Mouse (Mus musculus) midbrain, postnatal 0 days (tissue): ENCODE data around the gene Stat5b. TPM values are rescaled to one million over a fixed set of nuclear protein-coding genes. Genes with fewer than 3 reads are reported as not detected.

Source experiments
- ATAC-seq: fragments of 200-750 bp; cut with Nextera tagmentation; 2 replicates; pipeline ENCODE4 v1.8.0; 2017; ENCODE audit warnings: moderate number of reproducible peaks, mild to moderate bottlenecking, moderate TSS enrichment, moderate library complexity; ENCODE audit not compliant: low FRiP score
- DNase-seq: peaks from one replicate; pipeline ENCODE4 v3.0.0-alpha.2; 2015; ENCODE audit warnings: low spot score
- H3K27ac ChIP-seq: fragments of 300-500 bp; sonication (generic); 2 replicates; pipeline ENCODE4 v1.5.1; 2014; ENCODE audit warnings: low read depth, mild to moderate bottlenecking, low read length, mixed read lengths
- H3K27me3 ChIP-seq: fragments of 300-500 bp; sonication (generic); 2 replicates; pipeline ENCODE4 v1.6.1; 2014; ENCODE audit warnings: low read length, control low read depth, mixed read lengths; ENCODE audit not compliant: insufficient read depth
- H3K36me3 ChIP-seq: fragments of 300-500 bp; sonication (generic); 2 replicates; pipeline ENCODE4 v1.6.1; 2014; ENCODE audit warnings: low read length, control low read depth, mixed read lengths; ENCODE audit not compliant: insufficient read depth
- H3K4me1 ChIP-seq: fragments of 300-500 bp; sonication (generic); 2 replicates; pipeline ENCODE4 v1.6.1; 2014; ENCODE audit warnings: mild to moderate bottlenecking, control low read depth, antibody characterized with exemption, low read length, mixed read lengths; ENCODE audit not compliant: insufficient read depth
- H3K4me2 ChIP-seq: fragments of 300-500 bp; sonication (generic); 2 replicates; pipeline ENCODE4 v1.6.1; 2014; ENCODE audit warnings: low read depth, mild to moderate bottlenecking, low read length, mixed read lengths; ENCODE audit not compliant: poor library complexity, severe bottlenecking
- H3K4me3 ChIP-seq: fragments of 300-500 bp; sonication (generic); 2 replicates; pipeline ENCODE4 v1.5.1; 2014; ENCODE audit warnings: low read depth, mild to moderate bottlenecking, low read length, moderate library complexity
- H3K9ac ChIP-seq: fragments of 300-500 bp; sonication (generic); replicated peaks from 2 replicates; pipeline ENCODE4 v1.6.1; 2014; ENCODE audit warnings: mild to moderate bottlenecking, low read length, moderate library complexity, mixed read lengths; ENCODE audit not compliant: poor library complexity, severe bottlenecking
- H3K9me3 ChIP-seq: fragments of 300-500 bp; sonication (generic); 2 replicates; pipeline ENCODE4 v1.6.1; 2016; ENCODE audit warnings: low read length, control low read depth
- CTCF ChIP-seq: IDR thresholded peaks from 2 replicates; pipeline ENCODE4 v1.5.1; 2016; ENCODE audit warnings: antibody characterized with exemption, mild to moderate bottlenecking
- whole genome bisulfite sequencing: fragments of 180-500 bp; shearing (Covaris S2); extraction: QIAGEN DNeasy Blood & Tissue Kit; methylation state at CpG from one replicate; pipeline ENCODE4 v1.1.7; 2014; 5-methylcytosine and 5-hydroxymethylcytosine counted together
- polyA plus RNA-seq: library from polyadenylated mRNA; unstranded; fragments of >200 nt; fragmentation: Nextera tagmentation; extraction: Ambion mirVana; gene quantifications from 2 replicates; pipeline ENCODE4 v1.2.1, GENCODE M21; 2015
- total RNA-seq: library from RNA; depleted of rRNA; stranded (reverse); fragments of >200 nt; gene quantifications from 2 replicates; pipeline ENCODE4 v1.2.3, GENCODE M21; 2014

Gene Stat5b
- total and polyA plus RNA-seq, 2 experiments from 2014 or later: 15.7 to 22.5 TPM

DNA sequence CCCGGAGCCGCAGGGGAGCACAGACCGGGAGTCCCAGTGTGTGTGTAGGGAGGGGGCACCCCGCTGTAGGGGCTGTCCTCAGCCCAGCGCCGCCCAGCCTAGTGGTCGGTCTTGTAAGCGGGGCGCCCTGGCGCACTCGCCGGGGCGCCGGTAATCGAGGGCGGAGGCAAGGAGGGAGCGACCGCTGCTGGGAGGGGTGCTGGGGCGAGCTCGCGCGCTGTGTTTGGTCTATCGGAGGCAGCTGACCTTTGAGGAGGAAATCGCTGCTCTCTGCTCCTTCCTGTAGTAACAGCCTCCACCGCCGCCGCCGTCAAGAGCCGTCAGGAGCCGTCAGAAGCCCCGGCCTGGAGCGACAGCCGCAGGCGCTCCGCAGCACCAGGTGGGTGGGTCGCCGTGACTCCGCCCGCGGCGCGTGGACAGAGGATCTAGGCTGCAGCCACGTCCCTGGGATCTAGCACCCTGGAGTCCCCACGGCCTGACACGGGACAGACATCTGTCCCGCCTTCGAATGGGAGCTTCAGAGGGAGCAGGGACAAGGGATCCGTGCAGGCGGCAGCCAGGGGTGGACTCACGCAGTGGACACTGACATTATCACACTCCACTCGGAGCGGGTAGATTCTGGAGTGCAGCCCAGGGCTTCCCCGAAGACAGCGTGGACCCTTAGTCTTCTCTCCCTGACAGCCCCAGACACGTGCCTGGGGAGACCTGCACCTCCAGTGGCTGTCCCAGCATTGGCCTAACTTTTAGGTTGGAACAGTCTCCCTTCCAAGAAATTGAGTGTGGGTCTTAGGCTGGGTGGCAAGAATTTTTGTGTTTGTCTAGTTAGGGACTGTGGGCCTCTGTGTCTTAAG, 9.9 kb upstream of the Stat5b start:
- WGBS: 2% methylated on average over 51 of the region's 55 CpGs
- Histone ChIP-seq H3K4me2 (peak overlapping the region; percentile 53), H3K27me3 (peaks cover 8% of the 10 kb centered on the region; the same call in 1 of the 2 replicates)

GRCm38 (mm10) chr11:100859579-100860075, 9.1 kb upstream of the Stat5b start:
- no peak overlapping the region for H3K27ac ChIP-seq
- H3K9ac ChIP-seq: no peak overlapping the region
- H3K4me1 ChIP-seq: no peaks in the 10 kb centered on the region
- no peaks in the 10 kb centered on the region for H3K36me3 ChIP-seq
- no peaks in the 10 kb centered on the region for H3K9me3 ChIP-seq
- TF ChIP-seq CTCF: no peak
- 66% methylated on average over 6 of the region's 6 CpGs for WGBS
- ATAC-seq (no peak), DNase-seq (no peak)
- peak overlapping the region; percentile 53 for H3K4me2 ChIP-seq
- H3K27me3 ChIP-seq: peaks cover 8% of the 10 kb centered on the region; the same call in 1 of the 2 replicates
- peak overlapping the region; percentile 41 for H3K4me3 ChIP-seq

More for the DNA sequence above, 9.9 kb upstream of the Stat5b start:
- Histone ChIP-seq H3K27ac (no peak overlapping the region), H3K36me3 (no peaks in the 10 kb centered on the region; the same call in 1 of the 2 replicates), H3K9ac (peak overlapping the region; percentile 37; the same call in 1 of the 2 replicates), H3K9me3 (no peaks in the 10 kb centered on the region), H3K4me3 (peak overlapping the region; percentile 41), H3K4me1 (no peaks in the 10 kb centered on the region)
- TF ChIP-seq CTCF: peak; percentile 14; the same call in 1 of the 2 replicates
- DNase-seq (peak; percentile 54), ATAC-seq (peak; percentile 88)

- DNase-seq (peak; percentile 78), ATAC-seq (no peak)
- H3K4me3 ChIP-seq: peak within 1 kb of the TSS; percentile 41
- no peaks in the 10 kb centered on the region for H3K4me1 ChIP-seq
- no peak for TF ChIP-seq CTCF
- H3K4me2 ChIP-seq: peak within 1 kb of the TSS; percentile 53
- H3K36me3 ChIP-seq: no peaks in the 10 kb centered on the region
- no peaks in the 10 kb centered on the region for H3K9me3 ChIP-seq
- peak within 1 kb of the TSS; percentile 37; the same call in 1 of the 2 replicates for H3K9ac ChIP-seq
- 55% methylated on average over 9 of the region's 9 CpGs for WGBS
- no peak within 1 kb of the TSS for H3K27ac ChIP-seq
- H3K27me3 ChIP-seq: peaks cover 8% of the 10 kb centered on the region; the same call in 1 of the 2 replicates
These were observed 8.5 kb upstream of the Stat5b start, which contains the start of gene Stat5a for GRCm38 (mm10) chr11:100858935-100859578. Stat5a (plus strand) TSS chr11:100859351.

- TF ChIP-seq CTCF: no peak
- no peak for DNase-seq
- WGBS: 68% methylated on average over 6 of the region's 6 CpGs
- Histone ChIP-seq H3K4me3 (no peak overlapping the region), H3K36me3 (no peaks in the 10 kb centered on the region), H3K27ac (no peak overlapping the region), H3K4me1 (no peaks in the 10 kb centered on the region), H3K27me3 (peaks cover 11% of the 10 kb centered on the region; the same call in 1 of the 2 replicates), H3K4me2 (no peak overlapping the region), H3K9me3 (no peaks in the 10 kb centered on the region), H3K9ac (no peak overlapping the region)
- ATAC-seq: no peak
These were observed 7.4 kb upstream of the Stat5b start for GRCm38 (mm10) chr11:100857960-100858359.

DNA sequence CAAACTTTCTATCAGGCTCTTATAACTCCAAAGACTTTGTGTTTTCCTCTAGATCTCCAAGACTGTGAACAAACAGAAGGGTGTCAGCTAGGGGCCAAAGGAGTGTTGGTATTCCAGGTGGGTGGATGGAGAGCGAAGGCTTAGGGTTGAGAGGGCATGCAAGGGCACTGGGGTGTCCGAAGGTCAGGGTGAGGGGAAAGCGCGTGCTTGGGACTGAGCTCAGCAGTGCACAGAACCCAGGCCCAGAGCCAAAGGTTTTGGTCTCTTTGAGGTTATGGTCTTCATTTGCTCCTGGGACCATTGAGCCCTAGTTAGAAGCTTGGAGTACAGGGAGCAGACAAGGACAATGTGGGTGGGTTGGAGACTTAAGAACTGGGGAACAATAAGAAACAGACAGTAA, 4.7 kb upstream of the Stat5b start:
- no peaks in the 10 kb centered on the region for H3K36me3 ChIP-seq
- DNase-seq (no peak), ATAC-seq (no peak)
- no peak overlapping the region for H3K27ac ChIP-seq
- H3K9me3 ChIP-seq: no peaks in the 10 kb centered on the region
- H3K4me3 ChIP-seq: no peak overlapping the region
- no peak for TF ChIP-seq CTCF
- peaks cover 7% of the 10 kb centered on the region for H3K4me1 ChIP-seq
- peaks cover 7% of the 10 kb centered on the region; the same call in 1 of the 2 replicates for H3K27me3 ChIP-seq
- H3K9ac ChIP-seq: no peak overlapping the region
- no peak overlapping the region for H3K4me2 ChIP-seq
- WGBS: 90% methylated on average over 4 of the region's 4 CpGs
